Mouse (Mus musculus) liver, postnatal 0 days (tissue): Measurements from ENCODE around the gene Plxnb1.
"Not testable (repeated sequence)": the region's sequence is repeated elsewhere in the genome, so short reads cannot be mapped to it uniquely, and the experiment has no call there.

ENCODE experiments used
- CTCF ChIP-seq: sonication (generic); IDR thresholded peaks from 2 replicates; pipeline ENCODE4 v1.5.1; 2016; ENCODE audit warnings: antibody characterized with exemption, low read depth
- EP300 ChIP-seq: IDR thresholded peaks from 2 replicates; pipeline ENCODE4 v1.6.1; 2016; ENCODE audit warnings: antibody characterized with exemption, low read depth, mild to moderate bottlenecking

DNA sequence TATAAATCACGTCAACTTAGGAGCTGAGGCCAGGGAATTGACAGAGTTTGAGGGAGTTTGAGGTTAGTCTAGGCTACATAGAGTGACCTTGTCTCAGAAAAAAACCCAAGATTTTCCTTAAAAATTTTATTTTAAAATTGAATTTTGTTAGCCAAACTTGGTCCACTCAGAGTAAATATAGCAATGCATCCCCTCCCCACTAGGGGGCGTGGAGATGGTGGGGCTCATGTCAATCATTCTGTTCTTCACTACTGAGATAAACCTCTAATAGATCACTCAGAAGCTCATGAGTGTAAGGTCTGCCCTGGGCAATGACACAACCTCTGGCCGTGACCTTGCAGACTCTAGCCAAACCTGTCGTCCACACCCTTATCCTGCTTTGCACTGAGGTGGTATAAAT lies 45.2 kb downstream of the Plxnb1 start:
- peak; percentile 45 for TF ChIP-seq CTCF
- TF ChIP-seq EP300 = not testable (repeated sequence)
